Mouse (Mus musculus) spleen, postnatal 4 days (tissue): ENCODE measurements around the gene Vkorc1.
"Not testable (repeated sequence)": the region's sequence is repeated elsewhere in the genome, so short reads cannot be mapped to it uniquely, and the experiment has no call there.

Source experiments
- DNase-seq, 2 experiments: peaks; one replicate each; pipeline ENCODE4 v3.0.0; 2022; ENCODE audit warnings: low spot score in 2 of 2

Vkorc1 gene

DNA sequence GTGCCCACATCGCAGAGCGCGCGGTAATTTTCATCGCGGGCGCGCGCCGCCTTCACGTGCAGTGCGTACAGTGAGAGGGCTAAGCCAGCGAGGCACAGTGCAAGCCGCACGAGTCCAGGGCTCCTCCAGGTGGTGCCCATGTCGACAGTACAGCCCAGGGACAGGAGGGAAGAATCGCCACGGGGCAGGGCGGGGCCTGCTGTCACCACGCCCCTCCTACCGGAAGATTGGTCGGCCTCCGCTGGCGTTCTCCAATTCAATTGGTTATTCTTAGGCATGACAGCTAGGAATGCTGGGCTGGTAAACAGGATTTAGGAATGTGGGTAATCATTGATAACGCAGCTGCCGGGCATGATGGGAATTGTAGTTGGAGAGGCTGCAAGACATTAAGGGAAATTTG lies at the start of gene Vkorc1, which contains the start of gene Gm21974:
TSS of gene Vkorc1 (minus strand) at position 176 of the 400 bp plus-strand sequence.
TSS of gene Gm21974 (minus strand) at position 13 of the 400 bp plus-strand sequence.
- peak; percentile 92 to 94 for DNase-seq

DNA sequence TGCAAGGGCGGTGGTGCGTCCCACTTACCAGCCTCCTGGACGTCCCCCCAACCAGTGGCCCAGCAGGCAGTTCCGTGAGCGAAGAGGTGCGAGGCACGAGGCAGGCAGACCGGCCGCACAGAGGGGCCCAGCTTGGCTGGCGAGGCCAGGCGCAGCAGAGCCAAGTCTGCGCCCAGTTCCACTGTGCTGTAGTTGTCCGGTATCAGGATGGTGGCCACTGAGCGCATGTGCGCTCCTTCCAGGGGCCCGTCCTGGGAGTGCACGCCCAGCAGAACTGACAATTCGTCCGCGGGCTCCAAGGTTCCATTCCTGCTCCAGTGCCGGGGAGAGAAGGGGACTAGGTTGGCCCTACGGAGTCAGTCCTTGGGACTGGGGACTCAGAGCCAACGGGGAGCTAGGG lies 49.2 kb upstream of the Vkorc1 start:
- peak in 1 of 2 experiments; percentile 58 for DNase-seq

DNA sequence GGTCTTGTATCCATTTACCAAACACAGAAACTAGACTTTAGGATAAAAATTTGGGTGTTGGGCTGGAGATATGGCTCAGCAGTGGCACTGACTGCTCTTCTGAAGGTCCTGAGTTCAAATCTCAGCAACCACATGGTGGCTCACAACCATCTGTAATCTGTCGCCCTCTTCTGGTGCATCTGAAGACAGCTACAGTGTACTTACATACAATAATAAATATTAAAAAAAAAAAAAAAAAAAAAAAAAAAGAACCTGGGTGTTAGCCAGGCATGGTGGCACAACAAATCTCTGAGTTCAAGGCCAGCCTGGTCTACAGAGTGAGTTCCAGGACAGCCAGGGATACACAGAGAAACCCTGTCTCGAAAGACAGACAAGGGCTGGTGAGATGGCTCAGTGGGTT lies 46.7 kb upstream of the Vkorc1 start:
- not testable (repeated sequence) for DNase-seq

DNA sequence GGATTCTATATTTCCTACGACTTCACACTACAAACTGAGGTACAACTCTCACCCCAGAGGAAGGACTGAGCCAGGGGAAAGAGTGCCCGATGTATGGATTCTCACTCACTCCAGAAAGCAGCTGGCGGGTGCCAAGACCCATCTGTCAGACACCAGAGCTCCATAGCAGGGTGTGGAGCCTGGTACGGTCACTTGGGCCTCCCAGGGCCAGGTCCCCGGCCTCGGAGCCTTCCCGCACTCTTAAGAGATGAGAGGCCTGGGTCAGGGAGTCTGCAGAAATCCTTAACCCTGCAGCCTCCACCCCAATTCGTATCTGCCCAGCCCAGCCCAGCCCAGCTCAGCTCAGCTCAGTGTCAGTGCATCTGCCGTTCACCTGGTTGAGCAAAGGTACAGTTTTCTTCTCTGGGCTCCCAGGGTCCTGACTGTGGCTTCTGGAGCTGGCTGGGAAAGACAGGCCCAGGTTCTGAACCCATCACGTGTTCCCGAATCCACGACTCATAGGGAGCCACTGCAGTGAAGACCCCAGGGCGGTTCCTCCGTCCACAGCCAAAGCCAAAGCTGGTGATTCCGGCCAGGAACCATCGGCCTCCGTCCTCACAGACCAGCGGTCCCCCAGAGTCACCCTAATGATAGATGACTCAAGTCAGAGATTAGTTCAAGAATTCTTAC lies 40.9 kb upstream of the Vkorc1 start:
- no peak for DNase-seq

DNA sequence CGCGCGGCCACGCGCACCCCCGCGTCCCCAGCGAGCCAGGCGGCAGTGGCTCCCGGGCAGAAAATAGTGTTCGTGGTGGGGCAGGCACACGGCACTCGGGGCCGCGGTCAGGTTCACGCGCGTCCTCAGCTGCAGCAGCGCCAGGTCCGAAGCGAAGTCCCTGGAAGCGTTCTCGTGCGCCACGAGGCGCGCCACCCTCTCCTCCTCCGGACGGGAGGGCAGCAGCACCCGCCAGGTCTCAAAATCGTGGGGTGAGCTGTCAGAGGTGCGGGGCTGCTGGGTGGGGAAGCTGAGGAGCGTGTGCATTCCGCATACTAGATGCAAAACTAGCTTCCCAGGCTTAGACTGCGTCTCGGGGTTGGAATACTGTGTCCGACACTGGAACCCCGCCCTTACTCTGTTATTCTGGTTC lies 40.3 kb upstream of the Vkorc1 start:
- DNase-seq: no peak

DNA sequence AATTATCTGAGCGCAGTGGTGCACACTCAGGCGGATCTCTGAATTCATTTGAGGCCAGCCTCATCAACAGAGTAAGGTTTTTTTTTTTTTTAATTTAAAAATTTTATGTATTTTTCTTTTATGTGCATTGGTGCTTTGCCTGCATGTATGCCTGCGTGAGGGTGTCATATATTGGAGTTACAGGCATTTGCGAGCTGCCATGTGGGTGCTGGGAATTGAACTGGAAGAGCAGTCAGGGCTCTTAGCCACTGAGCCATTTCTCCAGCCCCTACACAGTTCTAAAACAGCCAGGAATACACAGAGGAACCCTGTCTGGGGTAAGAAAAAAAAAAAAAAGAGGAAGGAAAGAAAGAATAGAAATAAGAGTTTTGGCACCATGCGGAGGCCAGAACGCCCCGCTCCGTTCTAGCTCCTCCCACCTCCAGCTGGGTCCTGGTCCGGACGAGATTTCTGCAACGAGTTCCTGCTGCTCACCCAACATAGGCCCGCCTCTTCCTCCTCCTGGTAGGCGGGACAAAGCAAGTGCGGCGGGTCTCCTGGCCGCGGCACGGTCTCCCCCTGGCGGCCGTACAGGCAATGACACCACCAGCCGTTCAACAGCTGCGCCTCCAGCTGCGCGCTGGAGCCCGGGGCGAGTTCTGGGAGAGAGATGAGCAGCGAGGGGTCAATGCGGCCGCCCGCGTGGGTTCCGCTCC lies 39.8 kb upstream of the Vkorc1 start:
- DNase-seq: peak; percentile 96 to 98

DNA sequence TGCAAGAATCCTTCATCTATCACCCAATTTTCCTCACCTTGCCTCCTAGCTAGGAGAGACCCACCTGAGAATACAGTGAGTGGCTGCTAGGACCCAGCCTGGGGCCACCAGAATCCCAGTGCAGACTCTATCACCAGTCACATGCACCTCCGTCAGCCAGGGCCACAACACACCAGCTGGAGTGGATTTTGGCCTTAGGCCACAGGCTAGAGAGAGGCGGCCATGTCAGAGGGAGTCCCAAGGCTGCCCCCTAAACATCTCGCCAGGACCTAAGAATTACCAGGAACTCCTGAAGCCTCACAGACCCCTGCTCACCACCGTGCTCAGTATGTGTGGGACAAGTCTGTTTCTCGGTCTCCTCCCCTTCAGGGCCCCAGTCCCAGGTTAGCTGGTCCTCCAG lies 38.7 kb upstream of the Vkorc1 start:
- DNase-seq: no peak

DNA sequence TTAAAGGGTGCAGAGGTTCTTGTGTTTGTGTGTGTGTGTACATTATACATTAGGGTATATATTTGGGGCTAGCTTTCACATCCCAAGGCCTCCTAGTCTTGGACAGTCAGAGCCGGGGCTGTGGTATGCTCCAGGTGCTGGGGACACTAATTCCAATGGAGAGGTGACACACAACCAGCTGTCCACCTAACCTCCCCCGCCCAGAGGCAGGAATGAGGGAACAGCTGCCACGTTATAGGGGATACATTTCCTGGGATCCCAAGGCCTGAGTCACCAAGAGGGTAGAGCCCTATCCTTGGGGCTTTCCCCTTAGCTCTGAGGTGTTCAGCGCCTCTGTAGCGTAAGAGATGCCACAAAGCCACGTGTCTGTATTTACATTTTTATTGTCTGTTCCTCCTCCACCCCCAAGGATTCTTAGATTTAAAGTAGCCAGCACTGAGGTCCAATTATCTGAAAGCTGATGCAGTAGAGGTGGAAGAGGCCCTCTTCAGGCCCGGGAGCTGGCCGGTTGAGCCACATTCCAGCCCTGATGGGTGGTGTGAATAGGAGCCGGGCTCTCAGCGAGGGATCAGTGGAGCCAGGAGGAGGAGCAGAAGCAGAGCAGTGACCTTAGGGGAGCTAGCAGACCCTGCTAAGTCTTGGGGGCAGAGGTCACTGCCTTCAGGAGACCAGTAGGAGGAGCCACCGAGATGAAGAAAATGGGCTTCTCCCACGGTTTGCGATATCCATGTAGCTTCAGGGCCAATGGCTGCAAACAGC lies 37.0 kb upstream of the Vkorc1 start:
- DNase-seq: no peak

DNA sequence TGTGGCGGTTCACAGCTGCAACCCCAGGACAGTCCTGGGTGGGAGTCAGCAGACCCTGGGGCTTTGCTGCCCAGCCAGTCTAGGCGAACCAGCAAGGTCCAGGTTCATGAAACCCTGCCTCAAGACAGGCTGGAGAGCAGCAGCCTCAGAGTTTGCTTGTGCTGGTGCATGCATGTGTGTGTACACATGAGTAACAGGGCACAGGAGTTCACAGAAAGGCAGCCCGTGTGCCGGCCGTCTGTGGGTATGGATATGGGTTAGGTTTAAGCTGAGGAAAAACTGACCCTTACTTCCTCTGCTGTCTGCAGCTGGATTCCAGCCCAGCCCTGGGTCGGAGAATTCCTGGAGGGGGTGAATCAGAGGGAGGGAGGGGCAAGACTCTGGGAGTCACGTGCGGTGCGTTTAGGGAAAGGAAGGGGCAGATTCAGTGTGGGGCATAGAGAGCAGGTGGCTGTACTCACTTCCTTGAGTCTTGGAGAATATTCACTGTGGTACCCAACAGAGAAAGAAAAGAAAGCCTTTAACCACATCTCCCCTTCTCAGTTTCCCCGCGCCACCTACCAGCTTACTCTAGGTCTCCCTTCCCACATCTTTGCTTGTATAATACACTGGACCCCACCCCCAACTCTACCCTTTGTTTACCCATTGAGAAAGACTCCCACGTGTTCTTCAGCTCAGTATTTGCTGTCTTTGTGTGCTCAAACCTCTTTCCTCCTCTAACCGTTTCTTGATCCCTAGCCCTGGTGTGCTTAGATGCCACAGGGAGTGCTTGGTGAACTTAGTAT lies 36.1 kb upstream of the Vkorc1 start:
- no peak for DNase-seq

DNA sequence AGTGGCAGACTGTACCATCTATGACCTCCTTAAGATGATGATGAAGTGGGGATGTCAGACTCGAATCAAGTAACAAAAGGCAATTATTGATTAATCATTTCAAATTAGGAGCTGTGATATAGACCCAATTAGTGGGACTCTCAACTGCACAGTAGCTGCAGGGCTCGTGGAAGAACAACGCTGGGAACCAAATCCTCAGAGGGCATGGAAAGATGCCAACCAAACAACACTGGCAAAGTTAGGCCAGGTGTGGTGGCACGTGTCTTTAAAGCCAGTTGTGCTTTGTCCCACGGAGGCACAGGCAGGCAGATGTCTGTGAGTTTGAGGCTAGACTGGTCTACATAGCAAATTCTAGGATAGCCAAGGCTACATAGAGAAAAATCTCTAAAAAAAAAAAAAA lies 35.2 kb upstream of the Vkorc1 start:
- DNase-seq: no peak

DNA sequence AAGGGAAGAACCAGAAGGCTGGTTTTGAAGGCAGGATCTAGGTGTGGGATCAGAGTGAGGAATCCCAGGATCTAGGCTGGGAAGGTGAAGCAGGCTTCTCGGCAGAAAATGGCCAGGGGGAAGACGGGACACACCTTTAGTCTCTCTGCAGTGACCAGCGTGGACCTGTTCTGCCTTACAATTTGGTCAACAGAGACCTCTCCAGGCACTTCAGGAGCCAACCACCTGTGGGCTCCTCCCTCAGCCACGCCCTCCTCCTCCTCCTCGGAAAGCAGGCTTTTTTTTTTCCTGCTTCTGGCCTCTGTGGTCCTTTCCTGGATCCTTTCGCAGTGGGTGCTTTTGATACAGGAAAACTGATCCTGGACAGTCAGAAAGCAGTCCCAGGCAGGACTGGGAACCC lies 34.5 kb upstream of the Vkorc1 start, which contains the start of gene Prss8:
TSS of gene Prss8 (minus strand) at position 182 of the 400 bp plus-strand sequence.
- no peak for DNase-seq

DNA sequence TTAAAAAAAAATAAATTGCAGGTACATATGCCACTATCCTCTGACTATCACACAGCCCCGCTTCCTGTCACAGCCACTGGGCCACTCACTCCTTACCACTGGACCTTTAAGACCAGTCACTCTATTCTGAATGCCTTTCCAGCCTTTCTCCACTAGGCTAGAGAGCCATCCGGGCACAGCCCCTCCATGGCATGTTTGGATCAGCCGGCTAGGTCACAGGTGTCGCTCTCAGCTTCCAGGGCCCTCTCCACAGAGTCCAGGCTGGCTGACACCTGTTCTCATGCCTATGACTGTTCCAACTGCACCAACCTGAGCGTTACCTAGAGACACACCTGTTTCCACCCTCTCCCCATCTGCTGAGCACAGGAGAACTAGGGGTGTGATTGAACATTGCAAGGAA lies 33.2 kb upstream of the Vkorc1 start:
- DNase-seq: no peak

DNA sequence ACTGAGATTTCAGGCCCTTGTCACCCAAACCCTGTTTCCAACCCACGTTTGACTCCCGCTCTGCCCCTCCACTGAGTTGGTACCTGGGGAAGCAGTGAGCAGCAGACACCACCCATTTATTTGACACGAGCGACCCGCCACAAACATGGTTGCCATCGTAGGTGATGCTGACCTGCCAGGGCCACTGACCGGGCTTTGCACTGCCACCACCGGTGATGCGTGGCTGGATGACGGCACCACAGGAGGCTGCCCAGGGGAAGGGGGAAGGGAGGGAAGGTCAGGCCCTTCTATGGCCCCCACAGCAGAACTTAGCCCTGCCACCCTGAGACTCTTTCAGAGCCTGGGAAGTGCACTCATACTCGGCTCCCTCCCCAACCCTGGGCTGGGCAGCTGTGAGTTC lies 32.3 kb upstream of the Vkorc1 start:
- no peak for DNase-seq

DNA sequence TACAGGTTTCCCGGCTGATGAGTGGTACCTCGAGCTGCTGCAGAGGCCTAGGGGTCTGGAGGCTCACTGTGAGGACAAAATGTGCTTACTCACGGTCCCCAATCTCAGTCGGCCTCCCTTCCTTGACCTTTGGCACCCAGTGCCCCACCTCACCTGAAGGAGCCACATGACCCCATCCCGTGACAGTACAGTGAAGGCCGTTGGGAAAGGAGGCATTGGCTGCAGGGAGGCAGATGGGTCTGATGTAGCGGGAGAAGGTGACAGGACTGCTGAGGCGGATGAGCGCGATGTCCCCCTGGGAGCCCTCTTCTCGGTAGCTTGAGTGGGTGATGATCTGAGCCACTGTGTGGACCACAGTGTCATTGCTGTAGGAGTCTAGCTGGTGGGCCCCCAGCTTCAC lies 31.4 kb upstream of the Vkorc1 start:
- DNase-seq: no peak

DNA sequence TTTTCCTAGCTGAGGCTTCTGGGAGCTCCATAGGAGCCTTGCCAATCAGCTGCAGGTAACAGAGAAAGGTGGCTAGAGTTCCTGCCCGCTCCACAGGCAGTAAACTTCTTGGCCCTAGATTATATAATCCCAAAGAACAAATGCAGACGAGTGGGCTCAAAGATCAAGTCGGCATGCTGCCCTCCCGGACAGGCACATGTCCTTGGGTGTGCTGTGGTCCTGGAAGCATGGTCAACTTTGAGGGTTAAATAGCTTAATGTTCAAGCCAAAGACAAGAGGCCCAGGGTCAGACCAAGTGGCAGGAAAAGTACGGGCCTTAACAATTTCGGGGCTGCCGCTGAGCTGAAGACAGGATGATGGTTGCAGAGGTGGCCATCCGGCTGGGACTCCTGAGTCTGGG lies 30.6 kb upstream of the Vkorc1 start:
- no peak for DNase-seq

DNA sequence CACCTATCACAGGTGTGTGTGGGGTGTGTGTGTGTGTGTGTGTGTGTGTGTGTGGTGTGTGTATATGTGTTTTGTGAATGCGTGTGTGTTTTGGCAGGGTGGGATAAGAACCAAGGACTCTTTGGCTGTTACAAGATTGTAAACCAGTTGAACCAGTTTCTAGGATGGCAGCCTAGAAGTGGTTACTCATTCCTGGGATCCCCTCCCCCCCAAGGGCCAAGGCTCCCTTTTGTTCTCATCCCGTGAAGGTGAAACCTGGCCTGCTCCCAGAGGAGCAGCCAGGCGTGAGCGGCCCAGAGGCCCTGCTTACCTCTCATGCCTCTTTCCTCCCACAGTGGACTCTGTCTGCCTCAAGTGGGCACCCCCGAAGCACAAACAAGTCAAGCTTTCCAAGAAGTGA lies 29.8 kb upstream of the Vkorc1 start:
- DNase-seq: no peak

DNA sequence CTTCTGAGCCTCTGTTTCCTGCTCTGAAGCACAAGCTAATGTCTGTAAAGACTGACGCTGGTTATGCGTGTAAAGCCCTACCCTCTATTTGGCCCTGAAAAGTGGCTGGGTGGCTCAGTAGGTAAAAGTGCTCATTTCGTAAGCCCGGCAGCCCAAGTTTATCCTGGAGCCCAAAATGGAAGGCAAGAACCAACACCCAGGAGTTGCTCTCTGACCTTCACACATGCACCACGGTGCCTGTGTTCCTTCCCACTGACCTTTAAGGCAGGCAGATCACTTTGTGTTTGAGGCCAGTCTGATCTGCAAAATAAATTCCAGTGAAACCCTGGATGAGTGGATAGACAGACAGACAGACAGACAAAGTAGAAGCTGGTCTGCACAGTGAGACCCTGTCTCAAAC lies 28.3 kb upstream of the Vkorc1 start:
- DNase-seq: no peak

DNA sequence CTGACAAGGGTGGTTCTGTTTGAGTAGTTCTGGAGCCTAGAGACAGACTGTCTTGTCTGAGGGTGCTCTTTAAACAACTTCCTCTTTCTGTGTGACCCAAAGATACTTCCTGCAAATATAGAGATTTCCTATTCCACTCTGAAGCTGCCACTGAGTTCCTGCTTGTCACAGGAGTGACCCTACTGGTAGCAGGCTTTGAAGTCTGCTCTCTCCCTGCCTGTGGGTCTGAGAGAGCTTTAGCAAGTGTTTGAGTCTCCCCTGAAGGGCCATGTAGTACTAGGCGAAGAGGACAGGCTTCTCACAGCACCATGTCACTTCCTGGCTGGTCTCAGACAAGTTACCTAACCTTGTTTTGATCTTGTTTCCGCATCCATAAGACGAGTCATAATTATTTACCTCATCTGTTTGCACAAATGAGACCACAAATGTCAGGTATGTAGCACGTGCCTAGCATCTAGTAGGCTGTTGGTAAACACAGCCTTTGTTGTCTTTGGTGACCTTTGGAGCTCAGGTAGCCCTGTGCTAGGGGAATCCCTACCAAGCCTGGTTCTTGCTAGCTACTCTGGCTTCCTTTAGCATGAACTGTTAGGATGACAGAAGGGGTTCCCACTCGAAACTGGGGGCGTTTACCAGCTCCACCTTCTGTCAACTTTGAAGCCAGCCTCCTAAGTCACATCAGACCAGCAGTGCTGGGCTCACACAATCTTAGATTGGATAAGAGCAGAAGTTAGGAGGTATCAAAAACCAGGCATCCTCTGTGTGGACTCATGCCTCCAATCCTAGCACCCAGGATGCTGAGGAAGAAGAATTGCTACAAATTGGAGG lies 27.2 kb upstream of the Vkorc1 start:
- DNase-seq: no peak

DNA sequence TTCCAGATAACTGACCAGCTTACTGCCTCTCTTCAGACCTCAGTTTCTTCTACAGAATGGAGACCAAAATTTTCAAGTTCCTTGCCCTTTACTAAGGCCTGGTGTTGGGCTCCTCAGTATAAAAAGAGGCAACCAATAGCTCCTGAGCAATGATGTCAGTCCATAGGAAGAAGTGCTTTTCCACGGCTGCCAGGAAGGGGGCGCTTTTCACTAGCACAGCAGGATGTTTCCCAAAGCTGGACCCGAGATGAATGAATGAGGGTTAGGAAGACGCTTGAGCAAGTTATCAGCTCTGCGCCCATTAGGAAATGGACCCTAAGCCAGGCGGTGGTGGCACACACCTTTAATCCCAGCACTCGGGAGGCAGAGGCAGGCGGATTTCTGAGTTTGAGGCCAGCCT lies 26.1 kb upstream of the Vkorc1 start:
- DNase-seq: peak in 1 of 2 experiments; percentile 49

DNA sequence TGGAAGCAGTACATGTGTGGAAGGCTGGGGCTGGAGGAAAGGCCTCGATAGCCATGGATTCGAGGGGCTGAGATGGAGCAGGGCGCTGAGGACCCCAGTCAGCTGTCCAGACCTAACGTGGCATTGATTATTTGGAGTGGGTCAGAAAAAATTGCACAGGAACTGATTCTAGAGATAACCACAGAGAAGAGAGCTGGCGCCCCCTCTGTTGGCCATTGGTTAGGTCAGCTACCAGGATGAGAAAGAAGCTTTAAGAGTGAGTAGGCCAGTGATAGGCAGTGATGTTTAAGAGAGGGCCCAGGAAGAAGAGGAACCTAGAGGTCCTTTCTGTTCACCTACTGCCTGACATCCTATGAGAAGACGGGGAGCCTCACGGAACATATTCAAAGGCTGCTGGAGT lies 23.9 kb upstream of the Vkorc1 start:
- DNase-seq: peak in 1 of 2 experiments; percentile 51

DNA sequence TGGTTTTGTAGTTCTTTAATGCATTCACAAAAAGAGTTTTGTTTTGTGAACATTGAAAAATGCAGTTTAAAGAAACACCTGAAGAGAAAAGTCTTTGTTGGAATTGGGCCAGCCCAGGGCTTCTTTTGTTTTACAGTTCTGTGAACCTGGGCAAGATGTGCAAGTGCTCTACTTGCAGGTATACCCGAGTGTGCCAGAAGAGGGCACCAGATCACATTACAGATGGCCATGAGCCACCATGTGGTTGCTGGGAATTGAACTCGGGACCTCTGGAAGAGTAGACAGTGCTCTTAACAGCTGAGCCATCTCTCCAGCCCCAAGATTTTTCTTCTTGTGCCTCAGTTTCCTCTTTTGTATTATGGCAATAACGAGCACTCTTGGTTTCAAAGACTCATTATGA lies 22.8 kb upstream of the Vkorc1 start:
- peak; percentile 69 to 83 for DNase-seq
